Mouse (Mus musculus): ENCODE measurements around the gene Ankrd10.
"Not testable (repeated sequence)": the region's sequence is repeated elsewhere in the genome, so short reads cannot be mapped to it uniquely, and the experiment has no call there.

Gene Ankrd10

GRCm38 (mm10) chr8:11608848-11609247 lies 26.7 kb downstream of the Ankrd10 start:
- no peak for DNase-seq

- DNase-seq, result peak; percentile 63
These were observed 33.4 kb downstream of the Ankrd10 start for GRCm38 (mm10) chr8:11602006-11602680.

DNA sequence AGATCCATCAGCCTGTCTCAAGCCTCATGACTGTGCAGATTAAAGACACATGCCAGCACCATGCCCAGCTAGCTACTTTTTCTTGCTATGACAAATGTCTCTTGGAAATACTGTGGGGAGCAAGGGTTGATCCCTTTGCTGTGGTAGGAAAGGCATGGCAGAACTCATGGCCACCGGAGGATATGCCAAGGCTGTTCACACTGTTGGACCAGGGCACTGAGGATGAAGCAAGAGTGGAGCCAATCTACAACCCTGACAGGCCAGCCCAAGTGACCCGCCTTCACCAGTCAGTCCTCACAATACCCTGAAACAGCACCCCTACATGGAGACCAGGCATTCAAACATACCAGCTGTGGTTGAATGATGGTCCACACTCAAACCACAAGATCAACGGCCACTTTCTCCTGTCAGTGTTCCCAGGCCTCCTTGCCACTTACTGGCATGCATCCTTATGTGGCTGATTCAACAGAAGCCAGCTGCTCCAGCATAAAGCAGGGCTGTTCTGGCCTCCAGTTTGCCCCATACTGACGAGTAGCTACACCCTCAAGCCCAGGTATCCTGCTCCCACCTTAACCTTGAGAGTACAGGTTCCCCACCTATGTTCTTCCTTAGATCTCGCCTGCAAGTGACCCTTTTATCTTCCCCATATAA lies 35.1 kb downstream of the Ankrd10 start:
- DNase-seq, result no peak

- no peak for DNase-seq
These were observed 42.2 kb downstream of the Ankrd10 start for GRCm38 (mm10) chr8:11593222-11593884.

DNA sequence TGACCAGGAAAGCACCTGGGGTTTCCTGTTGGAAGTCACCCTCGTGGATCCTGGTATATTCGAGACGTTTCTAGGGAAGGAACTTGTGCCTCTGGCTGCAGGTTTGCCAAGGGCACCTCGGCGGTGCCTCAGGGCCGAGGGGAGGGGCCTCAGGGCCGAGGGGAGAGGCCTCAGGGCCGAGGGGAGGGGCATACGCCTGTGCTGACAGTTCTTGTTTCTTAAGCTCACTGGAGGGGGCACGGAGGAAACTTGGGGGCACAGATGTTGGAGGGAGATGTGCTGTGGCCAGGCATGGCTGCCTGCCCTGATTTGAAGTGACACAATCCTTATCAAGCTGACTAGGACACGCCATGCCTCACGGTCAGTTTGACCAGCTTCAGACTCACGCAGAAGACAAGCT lies 43.3 kb downstream of the Ankrd10 start:
- no peak for DNase-seq

- DNase-seq, result no peak
These were observed 43.7 kb downstream of the Ankrd10 start for GRCm38 (mm10) chr8:11591837-11592236.

- no peak for DNase-seq
These were observed 49.2 kb downstream of the Ankrd10 start for GRCm38 (mm10) chr8:11586374-11586745.

DNA sequence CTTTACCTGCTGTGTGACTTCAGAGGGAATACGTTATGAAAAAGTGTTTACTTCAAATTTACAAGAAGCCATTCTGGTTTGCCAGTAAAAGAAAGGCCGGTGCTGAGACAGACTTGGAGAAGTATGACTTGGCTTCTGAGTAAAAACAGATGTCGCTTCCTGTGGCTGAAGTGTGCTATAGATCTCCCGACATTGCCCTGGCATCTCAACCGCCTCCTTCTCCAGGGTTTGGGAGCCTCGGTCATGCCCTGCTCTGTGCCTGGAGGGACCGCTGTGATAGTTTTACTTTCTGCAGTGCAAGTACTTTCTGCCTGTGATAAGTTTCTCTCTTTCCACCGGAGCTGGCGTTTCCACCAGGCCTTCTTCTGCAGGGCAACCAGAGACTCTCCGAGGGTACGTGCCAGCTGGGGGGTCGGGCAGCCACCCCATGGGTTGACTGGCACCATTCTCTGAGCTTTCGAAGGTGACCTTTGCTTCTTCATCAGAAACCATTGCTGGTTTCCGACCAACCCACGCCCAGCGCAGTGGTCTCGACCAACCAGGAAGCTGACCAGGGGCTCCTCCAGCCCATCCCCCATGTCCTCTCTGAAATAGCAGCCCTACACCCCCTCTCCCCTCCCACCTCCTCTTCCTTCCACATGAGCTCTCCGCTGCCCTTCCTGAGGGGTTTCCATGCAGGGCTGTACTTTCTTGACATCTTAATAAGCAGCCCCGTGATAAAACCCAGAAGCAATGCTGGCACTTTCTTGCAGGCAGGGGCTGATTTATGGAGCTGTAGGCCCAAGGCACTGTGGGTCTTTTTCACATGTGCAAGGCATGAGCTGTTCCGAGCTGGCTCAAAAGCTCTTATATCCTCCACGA lies 49.8 kb downstream of the Ankrd10 start:
- no peak for DNase-seq

- DNase-seq, result no peak
These were observed 59.8 kb downstream of the Ankrd10 start for GRCm38 (mm10) chr8:11575604-11576384.

- no peak for DNase-seq
These were observed 60.5 kb downstream of the Ankrd10 start for GRCm38 (mm10) chr8:11574911-11575603.

- DNase-seq, result no peak
These were observed 63.1 kb downstream of the Ankrd10 start for GRCm38 (mm10) chr8:11572428-11572827.

GRCm38 (mm10) chr8:11571950-11572349 lies 63.6 kb downstream of the Ankrd10 start:
- DNase-seq, result no peak

DNA sequence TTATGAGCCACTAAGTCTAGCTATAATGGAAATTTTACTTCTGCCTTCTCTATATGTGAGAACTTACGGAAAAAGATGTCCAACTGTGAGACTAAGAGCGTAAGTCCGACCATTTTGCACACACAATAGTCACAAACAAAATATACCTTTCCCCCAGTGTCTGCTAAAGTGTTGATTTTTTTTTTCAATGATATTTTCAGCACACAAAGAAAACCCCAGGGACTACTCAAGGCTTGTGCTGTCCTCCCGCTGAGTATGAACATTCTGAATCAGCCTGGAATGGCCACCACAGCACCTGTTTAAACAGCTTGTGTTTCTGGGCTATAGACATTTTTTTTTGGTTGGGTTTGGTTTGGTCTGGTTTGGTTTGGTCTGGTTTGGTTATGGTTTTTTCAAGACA lies 64.8 kb downstream of the Ankrd10 start:
- no peak for DNase-seq

- DNase-seq, result no peak
These were observed 66.1 kb downstream of the Ankrd10 start for GRCm38 (mm10) chr8:11569260-11570097.

DNA sequence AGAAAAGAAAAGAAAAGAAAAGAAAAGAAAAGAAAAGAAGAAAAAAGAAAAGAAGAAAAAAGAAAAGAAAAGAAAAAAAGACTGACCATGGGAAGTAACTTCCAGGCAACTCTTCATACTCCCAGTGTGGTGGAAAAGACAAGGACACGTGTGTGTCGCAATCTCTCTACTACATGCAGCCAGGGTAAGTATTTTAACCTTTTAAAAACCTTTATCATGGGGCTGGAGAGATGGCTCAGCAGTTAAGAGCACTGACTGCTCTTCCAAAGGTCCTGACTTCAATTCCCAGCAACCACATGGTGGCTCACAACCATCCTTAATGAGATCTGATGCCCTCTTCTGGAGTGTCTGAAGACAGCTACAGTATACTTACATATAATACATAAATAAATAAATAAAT lies 67.4 kb downstream of the Ankrd10 start:
- not testable (repeated sequence) for DNase-seq

GRCm38 (mm10) chr8:11564721-11565120 lies 70.8 kb downstream of the Ankrd10 start:
- no peak for DNase-seq

GRCm38 (mm10) chr8:11564236-11564635 lies 71.3 kb downstream of the Ankrd10 start:
- DNase-seq, result no peak

Measured in cerebellum, adult 9-10 months (tissue).